Mouse (Mus musculus): ENCODE results near the gene Dolpp1. TPM values are rescaled to one million over a fixed set of nuclear protein-coding genes. Genes with fewer than 3 reads are reported as not detected.

The Dolpp1 gene
- polyA plus RNA-seq, 1 experiment from 2014 or later: 52.0 TPM

Small RNA genes lying within 50 kb of the gene (microRNA-seq; reads per million reads assigned to microRNA genes)
- gene Gm47292: not detected

Other genes with a start within 250 kb of the Dolpp1 start
- gene Endog, start 220.8 kb upstream of the Dolpp1 start, polyA plus RNA-seq (2015; fragmentation: Nextera tagmentation; extraction: Ambion mirVana): 15.6 and 17.3 TPM in 2 replicates
- 59.0 and 61.0 TPM in 2 replicates for gene Spout1, start 213.8 kb upstream of the Dolpp1 start, polyA plus RNA-seq (2015; fragmentation: Nextera tagmentation; extraction: Ambion mirVana)
- 13.1 and 13.3 TPM in 2 replicates for gene Kyat1, start 186.4 kb upstream of the Dolpp1 start, polyA plus RNA-seq (2015; fragmentation: Nextera tagmentation; extraction: Ambion mirVana)
- 50.7 and 54.8 TPM in 2 replicates for gene Lrrc8a, start 154.5 kb upstream of the Dolpp1 start, polyA plus RNA-seq (2015; fragmentation: Nextera tagmentation; extraction: Ambion mirVana)
- gene Gm28035, start 151.7 kb upstream of the Dolpp1 start, polyA plus RNA-seq (2015; fragmentation: Nextera tagmentation; extraction: Ambion mirVana): 0.23 and 0.24 TPM in 2 replicates
- 4.3 and 4.8 TPM in 2 replicates for gene Phyhd1, start 126.1 kb upstream of the Dolpp1 start, polyA plus RNA-seq (2015; fragmentation: Nextera tagmentation; extraction: Ambion mirVana)
- not detected in 2 replicates for gene Gm28038, start 111.2 kb upstream of the Dolpp1 start, polyA plus RNA-seq (2015; fragmentation: Nextera tagmentation; extraction: Ambion mirVana)
- gene Dolk, start 105.9 kb upstream of the Dolpp1 start, polyA plus RNA-seq (2015; fragmentation: Nextera tagmentation; extraction: Ambion mirVana): 33.1 and 35.6 TPM in 2 replicates
- 19.7 and 26.7 TPM in 2 replicates for gene Nup188, start 105.9 kb upstream of the Dolpp1 start, polyA plus RNA-seq (2015; fragmentation: Nextera tagmentation; extraction: Ambion mirVana)
- gene Sh3glb2, start 32.9 kb upstream of the Dolpp1 start, polyA plus RNA-seq (2015; fragmentation: Nextera tagmentation; extraction: Ambion mirVana): 131 and 147 TPM in 2 replicates
- gene Miga2, start 28.0 kb upstream of the Dolpp1 start, polyA plus RNA-seq (2015; fragmentation: Nextera tagmentation; extraction: Ambion mirVana): 26.0 and 26.3 TPM in 2 replicates
- 22.2 and 23.0 TPM in 2 replicates for gene Crat, start 23.6 kb downstream of the Dolpp1 start, polyA plus RNA-seq (2015; fragmentation: Nextera tagmentation; extraction: Ambion mirVana)
- 124 and 126 TPM in 2 replicates for gene Ptpa, start 23.8 kb downstream of the Dolpp1 start, polyA plus RNA-seq (2015; fragmentation: Nextera tagmentation; extraction: Ambion mirVana)
- gene Ier5l, start 82.0 kb downstream of the Dolpp1 start, polyA plus RNA-seq (2015; fragmentation: Nextera tagmentation; extraction: Ambion mirVana): 2.1 and 3.1 TPM in 2 replicates
- 0.39 and 0.98 TPM in 2 replicates for gene Cstad, start 202.8 kb downstream of the Dolpp1 start, polyA plus RNA-seq (2015; fragmentation: Nextera tagmentation; extraction: Ambion mirVana)